Mouse (Mus musculus) c-Kit-positive CD71-negative TER-119-negative erythroid progenitor cells, embryonic 14.5 days (primary cell): ENCODE measurements around the gene Serpina16.

Experiments used
- DNase-seq: peaks from one replicate; pipeline ENCODE4 v3.0.0-alpha.2; 2013; ENCODE audit warnings: low read depth

The Serpina16 gene

DNA sequence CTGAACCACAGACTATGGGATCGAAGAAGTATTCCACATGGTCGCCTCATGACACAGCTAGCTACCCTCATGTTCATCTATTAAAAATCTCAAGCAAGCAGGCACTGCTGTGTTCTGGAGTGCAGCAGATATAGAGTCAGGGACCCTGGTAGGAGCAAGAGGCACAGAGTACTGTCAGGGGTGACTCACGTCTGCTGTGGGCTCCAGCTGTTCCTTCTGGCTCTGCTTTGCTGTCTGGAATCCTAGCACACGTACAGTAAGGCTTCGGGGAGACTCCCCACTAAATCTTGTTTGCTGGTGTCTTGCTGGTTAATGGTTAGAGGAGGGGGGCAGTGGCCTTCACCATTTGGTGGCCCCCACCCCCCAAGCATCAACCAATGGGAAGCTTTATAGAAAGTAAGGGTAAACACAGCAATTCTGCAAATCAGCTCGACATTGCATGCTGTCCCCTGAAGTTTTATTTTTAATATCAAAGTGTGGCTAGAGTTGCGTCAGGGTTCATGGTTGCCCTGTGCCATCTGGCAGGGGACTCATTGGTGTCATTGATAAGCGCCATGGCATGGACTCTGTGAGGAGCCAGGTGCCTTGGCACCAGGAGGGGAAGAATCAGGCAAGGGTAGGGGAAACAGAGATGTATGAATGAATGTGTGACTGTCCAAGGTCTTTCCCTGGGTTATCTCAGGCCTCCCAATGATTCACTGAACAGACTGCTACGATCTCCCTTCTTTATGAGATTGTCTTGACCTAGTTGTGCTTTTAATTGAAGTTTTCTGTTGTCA, 18.9 kb downstream of the Serpina16 start, which contains the start of gene Serpina6:
Serpina6 (minus strand) TSS at position 365 of the 779 bp plus-strand sequence.
- no peak for DNase-seq

DNA sequence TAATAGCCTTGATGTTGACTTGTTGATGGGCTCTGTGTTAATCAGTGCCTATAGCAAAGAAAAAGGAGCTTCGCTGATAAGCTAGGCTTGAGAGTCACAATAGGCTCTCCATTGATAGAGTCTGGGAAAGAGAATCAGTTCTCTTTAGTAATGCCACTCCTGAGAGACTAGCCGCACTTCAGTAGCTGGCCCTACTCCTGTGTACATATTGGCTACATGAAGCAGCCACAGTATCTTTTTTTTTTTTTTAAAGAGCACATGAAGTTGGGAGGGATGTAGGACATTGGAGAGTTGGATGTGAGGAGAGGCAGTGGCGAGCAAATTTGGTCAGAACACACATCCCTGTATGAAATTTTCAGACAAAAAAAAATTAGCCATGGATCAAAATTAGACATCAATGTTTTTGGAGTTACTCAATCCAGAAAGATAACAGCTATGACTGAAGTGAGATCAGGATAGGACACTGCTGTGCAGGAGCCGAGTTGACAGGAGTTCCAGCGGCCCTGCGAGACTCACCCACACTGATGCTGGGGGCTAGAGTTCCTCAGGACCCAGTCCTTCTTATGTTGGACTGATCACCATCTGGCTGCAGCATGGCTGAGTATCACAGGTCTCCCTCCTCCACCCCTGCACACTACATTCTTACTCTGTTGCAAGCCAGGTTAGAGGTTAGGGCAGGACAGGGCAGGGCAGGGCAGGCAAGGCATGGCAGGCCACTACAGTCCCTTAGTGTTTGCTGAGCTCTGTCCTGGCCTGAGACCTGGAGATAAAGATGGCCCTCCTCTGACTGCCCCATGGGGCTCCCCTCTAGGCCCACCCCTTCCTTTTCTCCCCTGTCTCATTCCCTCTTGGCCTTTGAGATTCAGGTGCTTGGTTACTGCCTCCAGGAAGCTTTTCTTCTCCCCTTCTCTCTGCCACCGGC, 20.6 kb downstream of the Serpina16 start:
- no peak for DNase-seq

DNA sequence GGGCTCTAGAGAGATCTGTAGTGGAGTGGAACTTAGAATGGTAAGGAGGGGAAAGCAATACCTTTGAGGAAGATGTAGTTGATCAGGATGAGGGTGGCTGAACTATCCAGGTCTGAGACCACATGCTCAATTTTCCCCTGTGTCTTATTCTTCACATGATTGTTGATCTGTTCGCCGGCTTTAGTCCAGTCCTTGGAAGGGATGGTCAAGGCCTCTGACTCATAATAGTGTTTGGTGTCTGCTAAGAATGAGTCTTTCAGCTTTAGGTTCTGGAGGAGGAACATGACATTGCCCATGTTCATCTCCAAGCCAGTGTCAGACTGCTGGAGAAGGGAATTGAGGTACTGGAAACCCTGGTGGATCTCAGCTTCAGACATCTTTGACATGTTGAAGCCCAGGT, 22.1 kb downstream of the Serpina16 start:
- no peak for DNase-seq

DNA sequence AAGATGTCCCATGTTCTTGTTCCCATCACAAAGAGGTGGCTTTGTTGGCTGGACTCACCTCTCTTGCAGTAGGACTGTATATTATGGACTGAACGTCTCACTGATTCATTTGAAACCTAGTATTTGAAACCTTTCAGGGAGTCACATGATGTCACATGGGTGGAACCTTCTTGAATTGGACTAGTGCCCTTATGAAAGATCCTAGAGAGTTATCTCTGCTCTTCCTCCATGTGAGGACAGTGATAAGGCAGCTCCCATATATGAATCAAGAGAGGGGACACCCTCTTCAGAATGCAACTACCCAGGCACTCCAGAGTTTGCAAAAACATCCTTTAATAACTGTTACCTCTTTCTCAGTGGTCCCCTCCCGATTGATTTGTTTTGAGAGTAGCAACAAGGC, 29.6 kb downstream of the Serpina16 start:
- no peak for DNase-seq

DNA sequence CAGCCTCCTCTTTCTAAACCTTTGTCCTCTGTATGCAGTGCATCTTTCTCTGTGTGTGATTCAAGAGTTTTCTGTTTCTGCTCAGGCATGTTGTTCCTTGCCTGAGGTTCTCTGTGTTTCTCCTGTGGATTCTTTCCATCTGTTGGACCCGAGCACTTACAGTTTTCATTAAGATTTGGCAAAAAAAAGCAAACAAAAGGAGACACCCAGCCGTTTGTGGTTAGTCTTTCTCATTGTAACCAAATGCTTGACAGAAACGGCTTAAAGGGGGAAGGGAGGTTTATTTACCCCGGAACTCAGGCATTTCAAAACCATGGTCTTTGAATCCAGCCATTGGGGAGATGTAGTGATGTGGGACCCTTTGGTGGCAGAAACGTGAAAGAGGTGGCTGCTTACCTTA, 31.3 kb downstream of the Serpina16 start:
- DNase-seq: no peak

DNA sequence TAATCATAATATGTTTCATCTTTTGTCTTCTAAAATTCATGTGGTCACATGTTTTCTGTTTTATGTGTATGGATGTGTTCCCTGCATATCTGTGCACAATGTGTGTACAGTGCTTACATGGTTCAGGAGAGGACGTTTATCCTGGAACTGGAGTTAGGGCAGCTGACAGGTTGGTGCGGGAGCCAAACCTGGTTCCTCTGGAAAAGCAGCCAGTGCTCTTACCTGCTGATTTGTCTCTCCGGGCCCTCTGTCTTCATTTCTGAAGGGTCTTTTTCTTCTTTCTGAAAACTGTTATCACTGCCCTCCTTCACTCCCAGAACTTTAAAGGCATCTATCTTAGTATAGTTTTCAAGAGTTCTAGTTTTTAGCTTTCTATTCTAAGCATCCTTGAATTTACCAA, 32.1 kb downstream of the Serpina16 start:
- DNase-seq: no peak

DNA sequence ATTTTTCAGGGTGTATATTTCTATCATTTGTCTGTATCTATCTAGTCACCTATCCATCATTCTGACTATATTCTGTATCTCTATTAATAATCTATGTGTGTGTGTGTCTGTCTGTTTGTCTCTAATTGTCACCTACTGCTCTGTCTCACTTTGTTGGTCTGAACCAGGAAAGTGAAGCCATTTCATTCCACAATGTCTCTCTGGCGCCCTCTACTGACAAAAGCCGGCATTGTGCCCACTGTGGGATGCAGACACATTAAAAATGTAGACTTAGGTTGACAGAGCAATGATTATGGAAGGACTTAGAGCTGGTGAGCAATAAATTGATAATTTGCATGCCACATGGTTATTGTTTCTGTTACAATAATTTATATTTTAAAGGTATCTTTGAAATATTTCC, 32.6 kb downstream of the Serpina16 start:
- DNase-seq: peak; percentile 61

DNA sequence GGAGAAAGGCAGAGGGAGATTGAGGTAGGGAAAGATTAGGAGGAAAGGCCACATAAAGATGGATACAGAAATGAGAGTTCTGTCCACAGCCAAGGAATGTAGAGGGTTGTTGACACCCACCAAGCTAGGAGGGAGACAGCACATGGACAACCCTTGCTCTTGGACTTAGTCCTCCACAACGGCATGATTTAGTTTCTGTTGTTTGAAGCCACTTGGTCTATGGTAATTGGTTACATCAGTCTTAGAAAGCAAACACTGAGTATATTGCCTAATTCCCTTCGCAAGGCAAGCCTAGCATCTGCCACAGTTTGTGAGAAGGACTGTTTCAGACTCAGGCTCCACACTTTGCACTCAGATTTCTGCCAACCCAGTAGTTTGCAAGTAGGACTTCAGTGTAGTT, 40.1 kb downstream of the Serpina16 start:
- no peak for DNase-seq

DNA sequence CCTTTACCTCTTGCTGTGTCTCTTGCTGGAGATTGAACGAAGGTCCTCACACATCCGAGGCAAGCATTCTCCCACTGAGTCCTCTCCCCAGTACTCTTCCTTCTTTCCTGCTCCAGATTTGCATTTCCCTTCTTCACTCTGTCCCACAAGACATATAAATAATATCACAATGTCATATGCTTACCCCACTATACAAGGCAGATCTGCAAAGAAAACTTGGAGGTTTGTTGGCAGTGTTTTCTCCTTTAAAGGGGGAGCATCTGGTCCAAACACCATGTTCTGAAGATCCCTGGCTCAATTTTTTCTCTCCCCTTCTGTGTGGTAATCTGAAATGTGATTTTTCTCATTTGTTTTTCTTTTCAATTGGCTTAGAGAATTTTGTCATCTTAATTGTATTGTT, 41.5 kb downstream of the Serpina16 start:
- DNase-seq: no peak

DNA sequence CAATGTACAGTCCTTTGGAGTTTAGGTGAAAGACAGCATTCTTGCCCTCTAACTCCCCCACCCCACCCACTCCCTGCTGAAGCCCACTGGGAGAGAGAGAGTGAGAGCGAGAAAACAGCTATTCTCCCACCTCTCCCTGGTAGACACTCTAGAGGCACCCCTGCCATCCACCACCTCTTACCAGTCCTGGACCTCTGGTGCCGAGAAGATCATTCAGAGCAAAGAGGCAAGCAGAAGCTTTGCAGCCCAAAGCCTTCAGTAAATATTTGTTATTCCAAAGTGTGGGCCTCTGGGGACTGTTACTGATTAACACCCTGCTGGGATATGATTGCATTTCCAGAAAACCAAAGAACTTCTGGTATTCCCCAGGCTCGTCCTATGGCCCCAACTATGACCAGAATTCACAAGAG, 44.7 kb downstream of the Serpina16 start, which contains the start of gene Serpina10:
Serpina10 (minus strand) TSS at position 242 of the 410 bp plus-strand sequence.
- DNase-seq: no peak
